Mouse (Mus musculus): ENCODE results near the gene Ets1. TPM values are rescaled to one million over a fixed set of nuclear protein-coding genes. Genes with fewer than 3 reads are reported as not detected.

Ets1 gene
- polyA plus RNA-seq, 1 experiment from 2014 or later, result 25.2 TPM

GRCm38 (mm10) chr9:32782391-32783092 lies 146.5 kb downstream of the Ets1 start:
- H3K4me3 ChIP-seq, result no peak overlapping the region
- no peaks in the 10 kb centered on the region for H3K27me3 ChIP-seq
- peaks cover 1% of the 10 kb centered on the region; the same call in 1 of the 2 replicates for H3K4me1 ChIP-seq (replicated peaks)
- H3K36me3 ChIP-seq, result no peaks in the 10 kb centered on the region
- H3K9ac ChIP-seq, result no peak overlapping the region
- H3K27ac ChIP-seq (replicated peaks), result no peak overlapping the region
- no peak overlapping the region for H3K4me2 ChIP-seq
- no peaks in the 10 kb centered on the region for H3K9me3 ChIP-seq
- 79% methylated on average over 8 of the region's 8 CpGs for WGBS
- ATAC-seq (ENCODE audit: low read depth), result no peak

GRCm38 (mm10) chr9:32787091-32787490 lies 151.1 kb downstream of the Ets1 start:
- Histone ChIP-seq H3K27me3 (no peaks in the 10 kb centered on the region), H3K4me1 (replicated peaks) (peaks cover 4% of the 10 kb centered on the region; the same call in 1 of the 2 replicates), H3K9me3 (no peaks in the 10 kb centered on the region), H3K9ac (no peak overlapping the region), H3K4me3 (no peak overlapping the region), H3K27ac (replicated peaks) (no peak overlapping the region), H3K4me2 (no peak overlapping the region), H3K36me3 (no peaks in the 10 kb centered on the region)
- 71% methylated on average over 7 of the region's 7 CpGs for WGBS
- no peak for ATAC-seq (ENCODE audit: low read depth)

- 55% methylated on average over 1 of the region's 1 CpGs for WGBS
These were observed 151.6 kb downstream of the Ets1 start for GRCm38 (mm10) chr9:32787615-32788014.

DNA sequence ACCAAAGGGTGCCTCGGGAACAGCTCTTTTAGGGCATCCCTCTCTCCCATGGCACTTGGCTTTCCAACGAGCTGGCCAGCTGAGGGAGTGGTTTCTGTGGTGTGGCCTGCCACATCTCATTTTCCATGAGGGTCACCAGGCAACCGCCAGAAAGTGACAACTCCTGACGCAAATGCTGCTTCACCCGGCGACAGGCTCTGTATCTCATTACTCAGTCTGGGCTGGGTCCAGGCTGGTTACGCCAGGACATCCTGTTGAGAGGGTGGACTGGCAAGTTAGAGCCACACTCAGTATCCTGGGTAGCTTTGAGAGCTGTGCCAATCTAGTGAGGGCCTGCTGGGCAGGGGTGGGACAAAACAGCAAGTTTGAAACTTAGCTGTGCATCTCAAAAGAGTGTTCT lies 153.3 kb downstream of the Ets1 start:
- Histone ChIP-seq H3K4me2 (no peak overlapping the region), H3K27me3 (no peaks in the 10 kb centered on the region), H3K9ac (no peak overlapping the region), H3K4me1 (replicated peaks) (peaks cover 4% of the 10 kb centered on the region; the same call in 1 of the 2 replicates), H3K4me3 (no peak overlapping the region), H3K9me3 (no peaks in the 10 kb centered on the region), H3K27ac (replicated peaks) (no peak overlapping the region), H3K36me3 (no peaks in the 10 kb centered on the region)
- WGBS, result 75% methylated on average over 7 of the region's 7 CpGs
- ATAC-seq (ENCODE audit: low read depth), result no peak

More at GRCm38 (mm10) chr9:32787615-32788014, 151.6 kb downstream of the Ets1 start:
- Histone ChIP-seq H3K27me3 (no peaks in the 10 kb centered on the region), H3K9me3 (no peaks in the 10 kb centered on the region), H3K4me2 (no peak overlapping the region), H3K4me3 (no peak overlapping the region), H3K9ac (no peak overlapping the region), H3K27ac (replicated peaks) (no peak overlapping the region), H3K36me3 (no peaks in the 10 kb centered on the region), H3K4me1 (replicated peaks) (peaks cover 4% of the 10 kb centered on the region; the same call in 1 of the 2 replicates)
- no peak for ATAC-seq (ENCODE audit: low read depth)

- WGBS, result 68% methylated on average over 6 of the region's 6 CpGs
- Histone ChIP-seq H3K27me3 (no peaks in the 10 kb centered on the region), H3K36me3 (no peaks in the 10 kb centered on the region), H3K4me2 (no peak overlapping the region), H3K9me3 (no peaks in the 10 kb centered on the region), H3K4me1 (replicated peaks) (peaks cover 4% of the 10 kb centered on the region; the same call in 1 of the 2 replicates), H3K27ac (replicated peaks) (no peak overlapping the region), H3K9ac (no peak overlapping the region), H3K4me3 (no peak overlapping the region)
- ATAC-seq (ENCODE audit: low read depth), result no peak
These were observed 155.7 kb downstream of the Ets1 start for GRCm38 (mm10) chr9:32791699-32792098.

DNA sequence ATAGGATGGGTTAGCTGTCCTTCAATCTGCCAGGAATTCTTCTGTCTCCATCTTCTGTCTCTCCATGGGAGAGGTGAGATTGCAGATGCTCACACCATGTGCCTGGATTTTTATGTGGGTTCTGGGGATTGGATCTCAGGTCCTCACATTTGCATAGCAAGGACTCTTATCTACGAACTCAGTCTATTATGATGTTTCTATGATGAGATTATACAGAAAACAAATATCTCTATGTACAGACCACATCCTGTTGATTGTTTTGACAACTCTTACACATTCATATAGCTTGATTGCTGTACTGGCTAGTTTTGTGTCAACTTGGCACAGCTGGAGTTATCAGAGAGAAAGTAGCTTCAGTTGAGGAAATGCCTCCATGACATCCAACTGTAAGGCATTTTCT lies 162.2 kb downstream of the Ets1 start:
- Histone ChIP-seq H3K4me3 (no peak overlapping the region), H3K9me3 (no peaks in the 10 kb centered on the region), H3K27me3 (no peaks in the 10 kb centered on the region), H3K9ac (no peak overlapping the region), H3K36me3 (no peaks in the 10 kb centered on the region), H3K4me1 (replicated peaks) (no peaks in the 10 kb centered on the region), H3K27ac (replicated peaks) (no peak overlapping the region), H3K4me2 (no peak overlapping the region)
- WGBS, result 89% methylated on average over 1 of the region's 1 CpGs
- no peak for ATAC-seq (ENCODE audit: low read depth)

- no peaks in the 10 kb centered on the region for H3K36me3 ChIP-seq
These were observed 170.1 kb downstream of the Ets1 start for GRCm38 (mm10) chr9:32806106-32806505.

More at GRCm38 (mm10) chr9:32806106-32806505, 170.1 kb downstream of the Ets1 start:
- H3K27me3 ChIP-seq, result no peaks in the 10 kb centered on the region
- no peak overlapping the region for H3K4me2 ChIP-seq
- no peaks in the 10 kb centered on the region for H3K4me1 ChIP-seq (replicated peaks)
- 76% methylated on average over 4 of the region's 4 CpGs for WGBS
- no peaks in the 10 kb centered on the region for H3K9me3 ChIP-seq
- no peak overlapping the region for H3K4me3 ChIP-seq
- no peak for ATAC-seq (ENCODE audit: low read depth)
- no peak overlapping the region for H3K9ac ChIP-seq
- H3K27ac ChIP-seq (replicated peaks), result no peak overlapping the region

Other genes starting within 250 kb of the Ets1 start
- gene Fli1, start 93.4 kb upstream of the Ets1 start, polyA plus RNA-seq (2015; fragmentation: Nextera tagmentation; extraction: Ambion mirVana), result 10.1 and 13.2 TPM in 2 replicates